25 mouse cellular contexts compared by ENCODE assay signal in the genomic region with DNA sequence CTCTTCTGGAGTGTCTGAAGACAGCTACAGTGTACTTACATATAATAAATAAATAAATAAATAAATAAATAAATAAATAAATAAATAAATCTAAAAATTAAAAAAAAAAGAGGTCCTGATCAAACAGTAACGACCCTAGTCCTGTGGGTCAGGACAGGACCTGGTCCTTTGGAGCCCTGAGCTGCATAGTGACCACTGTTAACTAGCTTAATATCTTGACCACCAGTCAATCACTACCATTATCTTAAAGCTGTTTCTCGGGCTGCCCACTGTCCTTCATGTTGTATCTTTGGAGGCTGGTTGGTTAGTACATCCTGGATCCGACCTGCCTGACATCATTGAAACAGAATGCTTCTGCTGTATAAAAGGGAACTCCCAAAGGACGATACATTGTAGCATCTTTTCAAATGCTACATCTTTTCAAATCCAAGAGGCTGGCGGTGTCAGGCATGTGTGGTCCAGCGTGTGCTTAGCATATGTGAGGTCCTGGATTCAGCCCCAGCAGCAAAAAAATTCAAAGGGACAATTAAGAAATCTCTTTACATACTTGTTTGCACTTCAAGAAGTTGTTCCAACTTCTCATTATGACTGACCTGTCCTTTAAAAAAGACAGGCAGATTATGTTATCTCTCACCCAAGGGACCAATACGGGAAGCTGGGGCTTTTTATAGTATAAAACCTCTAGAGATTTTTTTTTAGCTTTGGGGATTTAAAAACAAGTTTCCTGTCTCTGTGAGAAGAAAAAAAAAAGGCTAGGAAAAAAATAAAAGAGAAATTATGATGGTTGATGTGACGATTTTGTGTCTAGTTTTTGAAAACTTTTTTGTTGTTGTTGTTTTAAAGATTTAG. TPM values are rescaled to one million over a fixed set of nuclear protein-coding genes. Genes with fewer than 3 reads are reported as not detected.
DNase-seq lines count a peak whose midpoint lies in the region; TF ChIP-seq lines count a peak whose summit lies in the region.
"Had no signal": no experiment of that assay in that cellular context is flagged by ENCODE, and none has a peak within 500 bp of the region (broad histone marks: within the 10 kb centered on the region; RNA-seq: fewer than 3 reads in every experiment).

No protein-coding gene starts in this region.

- intact Hi-C loops in heart, adult 2 months (cut with DNase I): no loop called here
- intact Hi-C loops in heart, postnatal 25 days (cut with DNase I): no loop called here

- no peak overlapping the region for H3K9ac ChIP-seq in heart, adult 2 months (ENCODE audit: low read depth, low read length)
- H3K9ac ChIP-seq: embryonic facial prominence, embryonic 12.5 days; forebrain, embryonic 13.5 days; forebrain, embryonic 15.5 days; forebrain, postnatal 0 days had no signal

- no peak overlapping the region for H3K4me3 ChIP-seq in heart, adult 2 months
- H3K4me3 ChIP-seq: embryonic facial prominence, embryonic 10.5 days; embryonic facial prominence, embryonic 12.5 days; forebrain, embryonic 13.5 days; forebrain, embryonic 15.5 days had no signal

- TF ChIP-seq POLR2A in heart, adult 2 months (IDR thresholded peaks at IDR 0.05; ENCODE audit: insufficient read depth, low read depth, low read length): no peak

- no peak for TF ChIP-seq CTCF in heart, adult 2 months (IDR thresholded peaks at IDR 0.05)

- peak overlapping the region; percentile 59 for H3K27ac ChIP-seq in heart, adult 2 months
- H3K27ac ChIP-seq: embryonic facial prominence, embryonic 10.5 days; embryonic facial prominence, embryonic 12.5 days; forebrain, embryonic 13.5 days; forebrain, embryonic 15.5 days had no signal

- TF ChIP-seq EP300 in heart, adult 2 months (IDR thresholded peaks at IDR 0.05; ENCODE audit: insufficient read depth, low read depth, low read length): no peak

- H3K4me1 ChIP-seq in heart, adult 2 months (ENCODE audit: control insufficient read depth, insufficient read depth, low read length): peaks cover 2% of the 10 kb centered on the region
- H3K4me1 ChIP-seq: embryonic facial prominence, embryonic 12.5 days; forebrain, embryonic 13.5 days; forebrain, embryonic 15.5 days had no signal

- 43% methylated on average over 8 of the region's 8 CpGs for WGBS in heart, adult 2 months

- H3K27me3 ChIP-seq in heart, adult 2 months (ENCODE audit: control insufficient read depth, insufficient read depth, low read length): no peaks in the 10 kb centered on the region
- no peaks in the 10 kb centered on the region for H3K27me3 ChIP-seq in splenic B cell, adult 2 months (ENCODE audit: control insufficient read depth, insufficient read depth, low read length, poor library complexity, severe bottlenecking)
- H3K27me3 ChIP-seq: CH12.LX; embryonic facial prominence, embryonic 12.5 days; forebrain, embryonic 13.5 days; forebrain, embryonic 15.5 days; Patski had no signal

- no peak for DNase-seq in heart, adult 2 months
- no peak for DNase-seq in heart, postnatal 25 days (ENCODE audit: low spot score)
- peak; percentile 29 for DNase-seq in testis, postnatal 14 days (ENCODE audit: low spot score)
- no peak for DNase-seq in testis, postnatal 10 days (ENCODE audit: low spot score)
- DNase-seq in adipocyte (ENCODE audit: low spot score): peak; percentile 94
- DNase-seq in splenic B cell, adult 2 months (ENCODE audit: low read depth, low spot score): peak; percentile 30
- DNase-seq in layer of hippocampus, postnatal 10 days (ENCODE audit: low spot score in 2 of 2): no peak
- no peak for DNase-seq in spleen, adult 12 weeks (ENCODE audit: low spot score)
- DNase-seq: adrenal gland, adult 2 months; adrenal gland, postnatal 10 days; adrenal gland, postnatal 25 days; B cell, adult 2 months; cerebellum, adult 11-12 months; cerebellum, adult 2 months; cerebellum, adult 9-10 months; cerebellum, postnatal 10 days; cerebellum, postnatal 25 days; forebrain, postnatal 0 days had no signal

- H3K79me2 ChIP-seq in heart, adult 2 months (replicated peaks; ENCODE audit: control insufficient read depth, insufficient read depth, low read length): no peaks in the 10 kb centered on the region

- no peaks in the 10 kb centered on the region; the same call in 1 of the 2 replicates for H3K36me3 ChIP-seq in heart, adult 2 months (ENCODE audit: control insufficient read depth, insufficient read depth, low read length)
- H3K36me3 ChIP-seq in splenic B cell, adult 2 months (ENCODE audit: control insufficient read depth, insufficient read depth, low read length, poor library complexity, severe bottlenecking): no peaks in the 10 kb centered on the region
- H3K36me3 ChIP-seq: embryonic facial prominence, embryonic 10.5 days; embryonic facial prominence, embryonic 12.5 days; forebrain, embryonic 15.5 days; G1E had no signal

RNA-seq across cellular contexts. Expression of gene Cpm, which starts 23.9 kb away (rescaled TPM):
- total RNA-seq in heart, adult 2 months (2021): 1 to 10 TPM; 2.8 to 4.0 TPM
- 3.5 and 6.6 TPM in 2 replicates for polyA plus RNA-seq in heart, adult 2 months (2012; rRNA removed)
- total RNA-seq in heart, postnatal 25 days (2021): 1 to 10 TPM; 3.9 to 4.5 TPM
- 1 to 10 TPM; 5.8 to 6.4 TPM for total RNA-seq in layer of hippocampus, postnatal 10 days (2021)
- polyA plus RNA-seq: G1E had no signal

RNA-seq across cellular contexts. Expression of gene Mdm2, which starts 57.4 kb away (rescaled TPM):
- total RNA-seq in heart, adult 2 months (2021): 10 to 100 TPM; 50.1 to 51.8 TPM
- 24.5 and 36.2 TPM in 2 replicates for polyA plus RNA-seq in heart, adult 2 months (2012; rRNA removed)
- 10 to 100 TPM; 49.3 to 53.1 TPM for total RNA-seq in heart, postnatal 25 days (2021)
- 10 to 100 TPM; 51.5 to 57.3 TPM for total RNA-seq in layer of hippocampus, postnatal 10 days (2021)

Comparison
In these comparisons a context has a peak if more than half of its experiments do, and no peak if none do; other contexts are left out.
1. DNase-seq: peak in testis, postnatal 14 days (single experiment), adipocyte (single experiment) and splenic B cell, adult 2 months (single experiment); none in heart, adult 2 months (0 of 2), heart, postnatal 25 days (single experiment), testis, postnatal 10 days (single experiment), layer of hippocampus, postnatal 10 days (0 of 2) and spleen, adult 12 weeks (single experiment).